Mouse (Mus musculus) layer of hippocampus, postnatal 10 days (tissue): ENCODE data around the gene Hist1h4b. TPM values are rescaled to one million over a fixed set of nuclear protein-coding genes. Genes with fewer than 3 reads are reported as not detected.
A peak's percentile ranks its signal among the peaks of the same experiment; 100 is the strongest.

Experiments used
- DNase-seq, 2 experiments: peaks; one replicate each; pipeline ENCODE4 v3.0.0; 2021; ENCODE audit warnings: low spot score in 2 of 2
- microRNA-seq, 2 experiments: library from miRNA; unstranded; fragments of <30 nt; microRNA quantifications; one replicate each; pipeline ENCODE4 v1.2.0; 2021
- total RNA-seq, 2 experiments: library from RNA; stranded (reverse); gene quantifications; 2 replicates each; pipeline ENCODE4 v1.2.3; 2021

The Hist1h4b gene
- total RNA-seq, 2 experiments from 2014 or later = 80.9 to 84.6 TPM

DNA sequence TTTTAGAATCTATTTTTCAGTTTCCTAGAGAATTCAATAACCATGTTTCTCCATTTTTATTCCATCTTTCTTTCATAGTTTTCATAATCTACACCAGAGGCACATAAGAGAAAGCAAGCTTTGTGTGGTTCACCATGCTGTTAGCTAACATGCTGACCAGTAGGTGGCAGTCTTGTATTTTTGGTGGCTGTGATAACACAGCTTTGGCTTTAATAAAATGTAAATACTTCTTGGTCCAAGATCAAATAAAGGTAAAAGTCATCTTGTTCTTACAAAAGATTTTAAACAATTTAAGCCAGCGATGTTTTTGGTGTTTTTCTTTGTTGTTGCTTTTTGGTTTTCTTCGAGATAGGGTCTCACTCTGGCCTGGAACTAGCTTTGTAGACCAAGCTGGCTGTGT, 35.7 kb downstream of the Hist1h4b start:
- DNase-seq = peak; percentile 62 to 69

DNA sequence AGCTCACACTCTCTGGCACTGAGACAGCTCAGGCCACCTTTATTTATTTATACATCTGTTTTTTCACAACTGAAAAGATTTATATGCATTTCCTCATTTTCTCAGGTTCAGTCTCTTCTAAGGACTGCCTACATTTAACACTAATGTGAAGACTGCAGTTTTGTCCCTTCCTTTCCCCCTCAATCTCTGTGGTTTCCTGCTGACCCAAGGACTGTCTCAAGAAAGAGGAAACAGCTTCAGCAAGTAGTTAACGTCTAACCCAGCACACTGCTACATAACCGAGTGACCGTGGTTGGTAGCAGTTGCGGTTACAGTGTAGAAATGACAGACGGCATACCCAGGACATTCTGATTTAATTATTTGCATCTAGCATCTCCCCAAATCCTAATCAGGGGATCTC, 42.6 kb downstream of the Hist1h4b start:
- no peak for DNase-seq

DNA sequence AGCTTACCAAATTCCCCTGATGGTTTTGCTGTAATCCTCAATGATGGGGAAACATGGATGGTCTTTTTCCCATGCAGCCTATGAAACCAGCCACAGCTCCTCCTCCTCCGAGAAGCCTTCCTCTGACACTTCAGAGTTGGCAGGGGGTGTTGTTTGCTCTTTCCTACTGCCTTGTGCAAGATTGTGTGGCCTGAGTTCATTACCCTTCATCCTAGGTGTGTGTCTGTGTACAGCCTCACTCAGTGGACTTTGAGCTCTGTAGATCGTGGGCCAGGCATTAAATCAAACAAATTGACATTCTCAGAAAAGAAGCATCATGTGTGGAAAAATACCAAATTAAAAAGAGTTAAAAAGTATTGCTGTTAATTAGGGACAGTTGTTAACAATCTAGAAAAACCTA, 47.7 kb downstream of the Hist1h4b start:
- DNase-seq = no peak

DNA sequence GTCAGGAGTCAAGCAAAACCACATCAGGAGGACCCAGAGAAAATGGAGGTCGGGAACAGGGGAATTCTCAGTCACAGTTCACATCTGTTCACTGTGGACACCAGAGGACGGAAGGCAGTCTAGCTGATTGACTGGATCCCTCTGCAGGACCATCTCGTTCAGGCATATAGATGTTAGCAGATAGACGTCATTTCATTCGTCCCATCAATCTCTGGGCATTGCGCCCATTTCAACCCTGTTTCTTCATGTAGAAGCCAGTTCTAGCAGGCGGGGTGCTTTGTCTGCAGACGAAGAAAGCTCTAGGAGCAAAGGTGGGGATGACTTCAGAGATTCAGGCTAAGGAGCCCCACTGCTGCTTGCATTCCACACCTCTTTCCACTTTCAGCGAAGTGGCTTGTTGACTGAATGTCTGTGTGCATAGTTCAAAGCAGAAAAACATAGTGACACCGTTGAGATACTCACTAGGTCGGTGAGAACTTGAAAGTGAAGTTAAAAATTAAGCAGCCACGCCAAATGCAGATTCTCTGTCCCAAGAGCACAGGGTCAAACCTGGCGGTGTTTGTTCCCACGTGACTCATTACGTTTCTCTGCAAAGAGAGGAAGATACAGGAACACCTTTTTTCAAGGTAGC, 49.7 kb downstream of the Hist1h4b start, which contains the start of gene Slc17a2:
Slc17a2 (plus strand) TSS at position 572 of the 631 bp plus-strand sequence.
- no peak for DNase-seq

Small RNAs within 50 kb of the gene (microRNA-seq; reads per million reads assigned to microRNA genes)
- gene Gm44314 (0 reads per million in 2 experiments), gene Gm44484 (0 reads per million in 2 experiments)

Other genes with a start within 250 kb of the Hist1h4b start
- gene Hist1h4h, start 226.0 kb upstream of the Hist1h4b start, total RNA-seq = 100 to 1,000 TPM; 280 to 315 TPM
- gene Hist1h2af, start 223.1 kb upstream of the Hist1h4b start, total RNA-seq = 10 to 100 TPM; 45.7 to 51.3 TPM
- gene Hist1h3g, start 221.6 kb upstream of the Hist1h4b start, total RNA-seq = 10 to 100 TPM; 19.1 to 19.9 TPM
- 1 to 10 TPM; 5.1 TPM for gene Hist1h2bh, start 213.6 kb upstream of the Hist1h4b start, total RNA-seq
- gene Hist1h3f, start 213.0 kb upstream of the Hist1h4b start, total RNA-seq = 10 to 100 TPM; 28.3 to 32.7 TPM
- gene Hist1h4f, start 205.4 kb upstream of the Hist1h4b start, total RNA-seq = 100 to 1,000 TPM; 140 to 182 TPM
- gene Hist1h1d, start 203.8 kb upstream of the Hist1h4b start, total RNA-seq = 1 to 10 TPM; 6.4 to 6.6 TPM
- gene Hist1h3e, start 194.6 kb upstream of the Hist1h4b start, total RNA-seq = 10 to 100 TPM; 77.0 to 85.3 TPM
- gene Hist1h2ae, start 185.8 kb upstream of the Hist1h4b start, total RNA-seq = 10 to 100 TPM; 13.0 to 14.0 TPM
- 100 to 1,000 TPM; 105 to 126 TPM for gene Hist1h2bg, start 185.6 kb upstream of the Hist1h4b start, total RNA-seq
- 10 to 100 TPM; 44.2 to 62.6 TPM for gene Hist1h2bf, start 182.8 kb upstream of the Hist1h4b start, total RNA-seq
- 1 to 10 TPM; 5.3 to 5.6 TPM for gene Hist1h2ad, start 182.6 kb upstream of the Hist1h4b start, total RNA-seq
- gene Hist1h3d, start 181.2 kb upstream of the Hist1h4b start, total RNA-seq = 10 to 100 TPM; 13.0 to 15.0 TPM
- 100 to 1,000 TPM; 147 to 163 TPM for gene Hist1h4d, start 175.4 kb upstream of the Hist1h4b start, total RNA-seq
- gene Hist1h2be, start 135.9 kb upstream of the Hist1h4b start, total RNA-seq = 1 to 10 TPM; 6.7 to 8.4 TPM
- 10 to 100 TPM; 69.3 to 81.5 TPM for gene Hist1h1e, start 134.5 kb upstream of the Hist1h4b start, total RNA-seq
- gene Hist1h2ac, start 73.1 kb upstream of the Hist1h4b start, total RNA-seq = 1 to 10 TPM; 2.6 to 3.3 TPM
- gene Hist1h2bc, start 72.8 kb upstream of the Hist1h4b start, total RNA-seq = 10 to 100 TPM; 27.9 to 28.0 TPM
- not detected for gene Hist1h1t, start 61.2 kb upstream of the Hist1h4b start, total RNA-seq
- gene Hist1h4c, start 58.6 kb upstream of the Hist1h4b start, total RNA-seq = 100 to 1,000 TPM; 102 to 111 TPM
- 1 to 10 TPM; 3.4 to 5.9 TPM for gene Hfe, start 46.2 kb upstream of the Hist1h4b start, total RNA-seq
- gene Hist1h1c, start 18.2 kb upstream of the Hist1h4b start, total RNA-seq = 100 to 1,000 TPM in 1 of 2 experiments, 10 to 100 TPM in 1; 87.1 to 106 TPM
- gene Hist1h3c, start 11.4 kb upstream of the Hist1h4b start, total RNA-seq = 10 to 100 TPM; 23.5 to 26.8 TPM
- gene Hist1h2bb, start 10.3 kb upstream of the Hist1h4b start, total RNA-seq = 10 to 100 TPM; 38.1 to 45.9 TPM
- gene Hist1h2ab, start 5.9 kb upstream of the Hist1h4b start, total RNA-seq = 10 to 100 TPM; 65.7 to 68.4 TPM
- gene Hist1h3b, start 4.7 kb upstream of the Hist1h4b start, total RNA-seq = 10 to 100 TPM; 67.7 to 73.1 TPM
- gene Hist1h4a, start 4.2 kb downstream of the Hist1h4b start, total RNA-seq = 10 to 100 TPM; 71.9 to 72.7 TPM
- 10 to 100 TPM; 68.7 to 70.1 TPM for gene Hist1h3a, start 5.4 kb downstream of the Hist1h4b start, total RNA-seq
- 10 to 100 TPM; 47.3 to 51.5 TPM for gene Hist1h1a, start 6.7 kb downstream of the Hist1h4b start, total RNA-seq
- not detected for gene Trim38, start 12.9 kb downstream of the Hist1h4b start, total RNA-seq
- not detected for gene Slc17a2, start 50.0 kb downstream of the Hist1h4b start, total RNA-seq
- not detected for gene Slc17a3, start 82.4 kb downstream of the Hist1h4b start, total RNA-seq
- not detected for gene Slc17a1, start 110.7 kb downstream of the Hist1h4b start, total RNA-seq
- not detected for gene Slc17a4, start 158.0 kb downstream of the Hist1h4b start, total RNA-seq
- gene Hist1h2ba, start 177.1 kb downstream of the Hist1h4b start, total RNA-seq = not detected
- not detected for gene Hist1h2aa, start 177.4 kb downstream of the Hist1h4b start, total RNA-seq
- under 1 TPM; 0.75 to 0.78 TPM for gene Scgn, start 234.2 kb downstream of the Hist1h4b start, total RNA-seq